ENCODE assay signal across 9 mouse cellular contexts in the genomic region with DNA sequence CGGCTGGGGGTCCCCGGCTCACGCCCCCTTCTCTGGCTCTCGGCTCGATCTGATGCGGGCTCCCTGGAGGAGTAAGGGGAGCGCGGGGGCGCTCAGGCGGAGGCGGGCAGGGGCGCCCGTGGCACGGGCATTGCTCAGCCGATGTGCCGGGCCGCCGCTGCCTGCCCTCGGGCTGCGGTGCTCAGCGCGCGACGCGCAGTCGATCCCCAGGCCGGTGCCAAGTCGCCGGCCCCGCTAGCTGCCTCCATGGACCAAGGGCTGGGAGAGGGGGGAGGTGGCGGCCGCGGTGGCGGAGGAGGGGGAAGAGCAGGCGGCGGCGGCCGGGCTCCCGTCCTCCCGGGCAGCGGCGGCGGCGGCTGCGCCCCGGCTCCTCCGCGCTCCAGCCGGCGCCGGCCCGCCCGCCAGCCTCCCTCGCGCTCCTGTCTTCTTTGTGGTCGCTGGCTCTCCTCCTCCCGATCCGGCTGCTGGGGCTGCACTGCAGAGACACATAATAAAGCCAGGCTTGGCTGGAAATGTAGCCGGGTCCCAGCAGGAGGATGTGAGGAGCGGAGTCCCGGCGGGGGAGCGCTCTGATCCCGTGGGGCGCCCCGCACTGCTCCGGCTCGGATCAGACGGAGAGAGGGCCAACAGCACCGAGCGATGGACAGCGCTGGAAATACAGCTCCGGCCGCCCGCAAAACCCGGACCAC. TPM values are rescaled to one million over a fixed set of nuclear protein-coding genes. Genes with fewer than 3 reads are reported as not detected.
DNase-seq lines count a peak whose midpoint lies in the region; ATAC-seq and TF ChIP-seq lines count a peak whose summit lies in the region.
"Had no signal": no experiment of that assay in that cellular context is flagged by ENCODE, and none has a peak within 500 bp of the region (broad histone marks: within the 10 kb centered on the region; RNA-seq: fewer than 3 reads in every experiment).

No protein-coding gene starts in this region.

- H3K9me3 ChIP-seq in forebrain, postnatal 0 days (ENCODE audit: low read length) = no peaks in the 10 kb centered on the region
- no peaks in the 10 kb centered on the region for H3K9me3 ChIP-seq in liver, embryonic 15.5 days (replicated peaks)
- H3K9me3 ChIP-seq in neural tube, embryonic 15.5 days (replicated peaks) = no peaks in the 10 kb centered on the region

- H3K27me3 ChIP-seq in forebrain, postnatal 0 days (ENCODE audit: insufficient read depth, low read length) = peaks cover 10% of the 10 kb centered on the region
- peaks cover 96% of the 10 kb centered on the region for H3K27me3 ChIP-seq in liver, embryonic 15.5 days
- H3K27me3 ChIP-seq in neural tube, embryonic 15.5 days (replicated peaks) = peaks cover 10% of the 10 kb centered on the region; the same call in 1 of the 2 replicates

- ATAC-seq in forebrain, postnatal 0 days = peak; percentile 85
- ATAC-seq in liver, embryonic 15.5 days (ENCODE audit: insufficient read depth) = 0 out of 2 replicates have a peak, but pooled peaks have one; percentile 19
- peak; percentile 81 for ATAC-seq in neural tube, embryonic 15.5 days (ENCODE audit: low FRiP score)

- peaks cover 7% of the 10 kb centered on the region; the same call in 1 of the 2 replicates for H3K4me1 ChIP-seq in forebrain, postnatal 0 days (ENCODE audit: insufficient read depth)
- peaks cover 15% of the 10 kb centered on the region; the same call in 1 of the 2 replicates for H3K4me1 ChIP-seq in liver, embryonic 15.5 days (replicated peaks)
- H3K4me1 ChIP-seq in neural tube, embryonic 15.5 days = peaks cover 58% of the 10 kb centered on the region

- H3K27ac ChIP-seq in forebrain, postnatal 0 days (ENCODE audit: low read depth, low read length) = peak overlapping the region; percentile 84
- H3K27ac ChIP-seq in liver, embryonic 15.5 days (replicated peaks) = no peak overlapping the region
- peak overlapping the region; percentile 94 for H3K27ac ChIP-seq in neural tube, embryonic 15.5 days (replicated peaks)

- no peaks in the 10 kb centered on the region for H3K36me3 ChIP-seq in forebrain, postnatal 0 days (ENCODE audit: insufficient read depth)
- no peaks in the 10 kb centered on the region for H3K36me3 ChIP-seq in liver, embryonic 15.5 days (replicated peaks)
- H3K36me3 ChIP-seq in neural tube, embryonic 15.5 days = no peaks in the 10 kb centered on the region

- peak overlapping the region; percentile 71 for H3K9ac ChIP-seq in forebrain, postnatal 0 days
- no peak overlapping the region for H3K9ac ChIP-seq in liver, embryonic 15.5 days
- peak overlapping the region; percentile 91 for H3K9ac ChIP-seq in neural tube, embryonic 15.5 days (replicated peaks)

- whole genome bisulfite sequencing in forebrain, postnatal 0 days = 2% methylated on average over 73 of the region's 76 CpGs
- under 1% methylated on average over 67 of the region's 76 CpGs for WGBS in liver, embryonic 15.5 days (ENCODE audit: insufficient replicate concordance)
- whole genome bisulfite sequencing in neural tube, embryonic 15.5 days = under 1% methylated on average over 62 of the region's 76 CpGs

- H3K4me2 ChIP-seq in forebrain, postnatal 0 days (ENCODE audit: low read depth) = peak overlapping the region; percentile 98
- H3K4me2 ChIP-seq in liver, embryonic 15.5 days = peak overlapping the region; percentile 70
- peak overlapping the region; percentile 79 for H3K4me2 ChIP-seq in neural tube, embryonic 15.5 days

- intact Hi-C loops in heart, postnatal 14 days (cut with DNase I) = loop anchor here (2.0 to 5.0 kb wide), 4 partner anchors 51 to 298 kb away; no protein-coding TSS in a partner anchor

- TF ChIP-seq CTCF in forebrain, postnatal 0 days (IDR thresholded peaks at IDR 0.05; ENCODE audit: low read depth) = peak; percentile 78

- peak; percentile 13 for DNase-seq in CD4-positive helper T cell, adult 2 months (ENCODE audit: low read depth, low spot score)
- DNase-seq in cerebellum, adult 18-20 months = peak; percentile 83 to 87
- DNase-seq in forebrain, postnatal 0 days = peak; percentile 85
- peak; percentile 80 to 83 for DNase-seq in heart, postnatal 14 days
- peak; percentile 87 to 93 for DNase-seq in kidney, postnatal 4 days
- DNase-seq in urinary bladder, postnatal 25 days (ENCODE audit: low spot score) = peak; percentile 61

- H3K4me3 ChIP-seq in forebrain, postnatal 0 days (ENCODE audit: low read depth, low read length) = peak overlapping the region; percentile 72
- H3K4me3 ChIP-seq in liver, embryonic 15.5 days (replicated peaks) = peak overlapping the region; percentile 53
- H3K4me3 ChIP-seq in neural tube, embryonic 15.5 days (replicated peaks) = peak overlapping the region; percentile 82

RNA-seq across cellular contexts. Expression of gene Zfp423, which starts 0.8 kb away (rescaled TPM):
- total RNA-seq in forebrain, postnatal 0 days (2014; rRNA removed) = 32.5 and 34.6 TPM in 2 replicates
- 10.7 and 18.4 TPM in 2 replicates for polyA plus RNA-seq in forebrain, postnatal 0 days (2015; fragmentation: Nextera tagmentation; extraction: Ambion mirVana)
- 1 to 10 TPM; 8.0 to 8.5 TPM for total RNA-seq in heart, postnatal 14 days (2021)
- 0.30 and 0.39 TPM in 2 replicates for polyA plus RNA-seq in liver, embryonic 15.5 days (2015; fragmentation: Nextera tagmentation; extraction: Ambion mirVana)
- 16.5 and 18.5 TPM in 2 replicates for polyA plus RNA-seq in neural tube, embryonic 15.5 days (2015; fragmentation: Nextera tagmentation; extraction: Ambion mirVana)
- total RNA-seq: neutrophil, adult 5-6 weeks had no signal

Comparison
In these comparisons a context has a peak if more than half of its experiments do, and no peak if none do; other contexts are left out.
1. DNase-seq: peak in every context shown above with its lines; median percentile 90 in kidney, postnatal 4 days; 85 in cerebellum, adult 18-20 months; 85 in forebrain, postnatal 0 days; 82 in heart, postnatal 14 days; 61 in urinary bladder, postnatal 25 days; 13 in CD4-positive helper T cell, adult 2 months.
2. ATAC-seq: peak in every context shown above with its lines; median percentile 85 in forebrain, postnatal 0 days; 81 in neural tube, embryonic 15.5 days; 19 in liver, embryonic 15.5 days.